Mouse (Mus musculus) C2C12 (cell line): ENCODE measurements at regions not wholly inside any gene's neighbourhood (a gene's known extent, or its start where the extent isn't known, plus 50 kb on each side); places are given as distances from the start of the nearest gene placed in this dataset.

ENCODE experiments used
- CTCF ChIP-seq: IDR thresholded peaks from one replicate; pipeline ENCODE4 v1.5.1; 2011; ENCODE audit not compliant: control insufficient read depth, insufficient read depth, insufficient read length
- MAX ChIP-seq: IDR thresholded peaks from one replicate; pipeline ENCODE4 v1.6.1; 2011; ENCODE audit warnings: mild to moderate bottlenecking, control low read depth
- MYOG ChIP-seq: IDR thresholded peaks from one replicate; pipeline ENCODE4 v1.6.1; 2011; ENCODE audit not compliant: control insufficient read depth, insufficient read length; ENCODE audit errors: extremely low read depth
- USF1 ChIP-seq: IDR thresholded peaks from one replicate; pipeline ENCODE4 v1.6.1; 2011; ENCODE audit warnings: low read depth, mild to moderate bottlenecking, control low read depth, moderate library complexity

DNA sequence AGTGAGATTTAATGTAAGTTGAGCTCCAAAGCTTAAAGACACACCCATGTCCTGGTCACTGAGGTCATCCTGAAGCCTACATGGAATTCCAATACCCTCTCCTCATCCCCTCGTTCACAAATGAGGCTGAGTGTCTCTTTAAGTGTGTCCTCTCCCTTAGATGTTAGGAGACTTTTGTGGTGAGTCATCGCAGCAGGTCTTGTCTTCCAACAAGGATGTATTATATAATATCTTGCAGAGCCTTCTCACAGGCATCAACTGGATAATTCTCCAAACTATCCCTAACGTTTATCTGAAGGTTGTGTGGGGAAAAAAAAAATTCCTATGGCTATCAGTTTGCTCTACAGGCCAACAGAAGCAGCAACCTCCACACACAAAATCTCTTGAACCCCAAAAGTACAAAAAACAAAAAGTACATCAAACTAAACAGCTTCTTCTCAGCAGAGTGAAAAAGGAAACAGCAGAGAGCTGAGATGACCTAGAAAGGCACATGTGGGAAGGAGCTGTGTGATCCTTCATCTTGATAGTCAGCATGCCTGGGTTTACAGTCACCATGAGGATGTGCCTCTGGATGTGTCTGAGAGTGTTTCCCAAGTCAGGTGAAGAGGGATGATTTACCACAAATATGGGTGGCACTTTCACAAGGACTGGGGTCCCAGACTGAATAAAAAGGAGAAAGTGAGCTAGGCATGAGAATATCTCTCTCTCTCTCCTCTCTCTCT is 56.4 kb upstream of the Gm47985 start:
- TF ChIP-seq MYOG (no peak), MAX (no peak), CTCF (no peak), USF1 (no peak)
